Mouse (Mus musculus) forebrain, embryonic 16.5 days (tissue): Measurements from ENCODE around the gene Nxn. TPM values are rescaled to one million over a fixed set of nuclear protein-coding genes. Genes with fewer than 3 reads are reported as not detected.

Experiments
- ATAC-seq: fragments of 200-750 bp; cut with Nextera tagmentation; 2 replicates; pipeline ENCODE4 v1.8.0; 2017; ENCODE audit warnings: mild to moderate bottlenecking, moderate library complexity
- H3K27ac ChIP-seq: fragments of 300-500 bp; sonication (generic); 2 replicates; pipeline ENCODE4 v1.5.1; 2014; ENCODE audit warnings: low read length, control low read depth
- H3K27me3 ChIP-seq: fragments of 300-500 bp; sonication (generic); replicated peaks from 2 replicates; pipeline ENCODE4 v1.6.1; 2014; ENCODE audit warnings: low read length; ENCODE audit not compliant: control insufficient read depth, insufficient read depth
- H3K36me3 ChIP-seq: fragments of 300-500 bp; sonication (generic); 2 replicates; pipeline ENCODE4 v1.6.1; 2014; ENCODE audit not compliant: control insufficient read depth, insufficient read depth
- H3K4me1 ChIP-seq: fragments of 300-500 bp; sonication (generic); replicated peaks from 2 replicates; pipeline ENCODE4 v1.6.1; 2014; ENCODE audit warnings: low read length; ENCODE audit not compliant: control insufficient read depth, insufficient read depth
- H3K4me2 ChIP-seq: fragments of 300-500 bp; sonication (generic); 2 replicates; pipeline ENCODE4 v1.6.1; 2014; ENCODE audit warnings: mild to moderate bottlenecking, low read length, control low read depth
- H3K4me3 ChIP-seq: fragments of 300-500 bp; sonication (generic); replicated peaks from 2 replicates; pipeline ENCODE4 v1.5.1; 2014; ENCODE audit warnings: mild to moderate bottlenecking, low read length, control low read depth
- H3K9ac ChIP-seq: fragments of 300-500 bp; sonication (generic); replicated peaks from 2 replicates; pipeline ENCODE4 v1.6.1; 2014; ENCODE audit warnings: low read depth, low read length, control low read depth
- H3K9me3 ChIP-seq: fragments of 300-500 bp; sonication (generic); 2 replicates; pipeline ENCODE4 v1.6.1; 2016; ENCODE audit warnings: low read length; ENCODE audit not compliant: control insufficient read depth
- whole genome bisulfite sequencing: fragments of 180-500 bp; shearing (Covaris S2); extraction: QIAGEN DNeasy Blood & Tissue Kit; methylation state at CpG from one replicate; pipeline ENCODE4 v1.1.7; 2014; 5-methylcytosine and 5-hydroxymethylcytosine counted together
- polyA plus RNA-seq: library from polyadenylated mRNA; unstranded; fragments of >200 nt; fragmentation: Nextera tagmentation; extraction: Ambion mirVana; gene quantifications from 2 replicates; pipeline ENCODE4 v1.2.1, GENCODE M21; 2015

Nxn gene
- polyA plus RNA-seq, 1 experiment from 2014 or later: 14.5 TPM

GRCm38 (mm10) chr11:76334966-76335365, 64.0 kb downstream of the Nxn start:
- Histone ChIP-seq H3K27me3 (no peaks in the 10 kb centered on the region), H3K27ac (no peak overlapping the region), H3K36me3 (no peaks in the 10 kb centered on the region), H3K9me3 (no peaks in the 10 kb centered on the region), H3K9ac (no peak overlapping the region), H3K4me2 (no peak overlapping the region), H3K4me1 (peaks cover 18% of the 10 kb centered on the region), H3K4me3 (no peak overlapping the region)
- no peak for ATAC-seq
- WGBS: 8% methylated on average over 10 of the region's 10 CpGs

GRCm38 (mm10) chr11:76332240-76332639, 66.7 kb downstream of the Nxn start:
- 44% methylated on average over 5 of the region's 5 CpGs for WGBS
- H3K9me3 ChIP-seq: no peaks in the 10 kb centered on the region
- no peak for ATAC-seq

DNA sequence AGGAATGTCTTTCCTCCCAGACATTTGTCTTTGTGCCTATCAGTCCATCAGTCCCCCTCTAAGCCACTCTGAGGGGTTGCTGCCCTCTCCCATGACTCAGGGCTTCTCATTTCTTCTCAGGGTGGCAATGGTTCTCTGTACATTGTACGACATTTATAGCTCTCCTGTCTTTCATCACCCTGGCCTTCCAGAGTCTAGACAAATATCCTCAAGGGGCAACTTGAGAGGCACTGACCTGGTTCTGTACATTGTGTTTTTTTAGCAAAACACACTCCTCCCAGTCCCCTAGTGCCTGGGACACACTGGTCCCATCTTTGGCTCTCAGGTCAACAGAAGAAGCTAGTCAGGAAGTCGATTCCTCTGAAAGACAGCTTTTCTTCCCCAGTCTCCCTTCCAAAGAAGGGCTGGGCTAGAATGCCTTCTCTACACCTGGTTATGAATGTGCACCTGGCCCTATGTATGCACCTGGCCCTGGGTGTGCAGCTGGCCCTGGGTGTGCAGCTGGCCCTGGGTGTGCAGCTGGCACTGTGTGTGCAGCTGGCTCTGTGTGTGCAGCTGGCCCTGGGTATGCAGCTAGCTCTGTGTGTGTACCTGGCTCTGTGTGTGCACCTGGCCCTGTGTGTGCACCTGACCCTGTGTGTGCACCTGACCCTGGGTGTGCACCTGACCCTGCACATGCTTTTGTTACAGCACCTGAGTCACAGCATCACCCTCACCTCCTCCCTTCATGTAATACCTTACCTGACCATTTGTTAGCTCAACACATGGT, 70.2 kb downstream of the Nxn start:
- no peak for ATAC-seq
- WGBS: 81% methylated on average over 2 of the region's 2 CpGs

More at GRCm38 (mm10) chr11:76332240-76332639, 66.7 kb downstream of the Nxn start:
- no peak overlapping the region for H3K4me2 ChIP-seq
- no peaks in the 10 kb centered on the region for H3K36me3 ChIP-seq
- H3K9ac ChIP-seq: no peak overlapping the region
- no peak overlapping the region for H3K27ac ChIP-seq
- H3K4me3 ChIP-seq: no peak overlapping the region
- H3K4me1 ChIP-seq: peaks cover 11% of the 10 kb centered on the region
- no peaks in the 10 kb centered on the region for H3K27me3 ChIP-seq

DNA sequence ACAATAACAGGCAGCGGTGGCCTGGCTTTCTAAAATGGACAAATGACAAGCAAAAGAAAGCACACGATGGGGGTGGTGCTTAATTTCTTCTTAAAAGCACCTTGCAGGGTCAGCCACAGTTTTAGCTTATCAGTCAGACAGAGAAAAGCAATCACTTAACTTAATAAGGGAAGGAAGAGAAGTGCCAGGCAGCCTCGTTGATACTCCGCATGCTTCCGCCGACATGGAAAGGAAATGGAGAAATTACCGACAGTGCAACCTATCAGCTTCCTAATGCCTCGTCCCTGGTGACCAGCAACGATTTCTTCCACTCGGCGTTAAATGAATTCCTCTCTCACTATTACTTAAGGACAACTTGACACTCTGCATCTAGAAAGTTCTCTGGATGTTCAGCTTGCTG, 70.9 kb downstream of the Nxn start:
- no peaks in the 10 kb centered on the region for H3K36me3 ChIP-seq
- no peak overlapping the region for H3K4me3 ChIP-seq
- 47% methylated on average over 11 of the region's 11 CpGs for WGBS
- peaks cover 8% of the 10 kb centered on the region for H3K4me1 ChIP-seq
- no peak overlapping the region for H3K4me2 ChIP-seq
- no peaks in the 10 kb centered on the region for H3K27me3 ChIP-seq
- H3K9ac ChIP-seq: no peak overlapping the region
- H3K27ac ChIP-seq: no peak overlapping the region
- no peaks in the 10 kb centered on the region for H3K9me3 ChIP-seq
- no peak for ATAC-seq

More for the DNA sequence above, 70.2 kb downstream of the Nxn start:
- Histone ChIP-seq H3K27ac (no peak overlapping the region), H3K9ac (no peak overlapping the region), H3K4me3 (no peak overlapping the region), H3K36me3 (no peaks in the 10 kb centered on the region), H3K9me3 (no peaks in the 10 kb centered on the region), H3K4me2 (no peak overlapping the region), H3K27me3 (no peaks in the 10 kb centered on the region), H3K4me1 (peaks cover 8% of the 10 kb centered on the region)

DNA sequence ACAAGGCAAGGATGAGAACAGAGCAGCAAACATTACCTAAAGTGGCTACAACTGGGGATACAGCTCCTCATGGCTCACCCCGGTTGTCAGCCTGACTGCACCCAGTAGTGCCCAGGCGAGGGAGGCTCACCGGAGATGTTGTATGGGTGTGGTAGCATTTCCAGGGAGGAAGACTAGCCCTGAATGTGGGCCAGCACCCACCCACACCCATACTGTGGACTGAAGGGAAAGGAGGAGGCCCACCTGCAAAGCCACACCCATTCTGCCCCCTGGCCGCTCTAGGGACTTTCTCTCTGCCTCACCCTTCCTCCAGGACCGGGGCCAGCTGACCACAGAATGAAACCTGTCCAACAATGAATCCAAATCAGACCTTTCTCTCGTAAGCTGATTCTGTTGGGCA, 72.3 kb downstream of the Nxn start:
- Histone ChIP-seq H3K4me1 (peaks cover 4% of the 10 kb centered on the region), H3K9ac (no peak overlapping the region), H3K36me3 (no peaks in the 10 kb centered on the region), H3K4me2 (no peak overlapping the region), H3K27ac (no peak overlapping the region), H3K9me3 (no peaks in the 10 kb centered on the region), H3K4me3 (no peak overlapping the region), H3K27me3 (no peaks in the 10 kb centered on the region)
- no peak for ATAC-seq
- 85% methylated on average over 6 of the region's 6 CpGs for WGBS

DNA sequence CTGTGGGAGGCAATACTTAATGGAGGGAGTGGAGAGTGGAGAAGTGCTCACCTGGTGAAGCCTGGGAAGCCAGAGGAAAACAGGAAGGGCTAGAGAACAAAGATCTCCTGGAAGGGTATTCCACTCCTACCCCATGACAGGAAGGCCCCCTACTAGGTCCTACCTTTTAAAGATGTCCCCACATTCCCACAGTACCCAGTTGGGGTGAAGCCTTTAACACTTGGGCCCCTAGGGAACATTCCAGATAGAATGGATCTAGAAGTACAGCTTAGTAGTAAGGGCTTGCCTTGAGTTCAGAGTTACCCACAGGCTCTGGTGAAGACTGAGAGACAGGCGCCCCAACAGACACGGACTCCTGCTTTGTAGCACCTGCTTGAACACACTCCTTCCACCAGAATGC, 72.9 kb downstream of the Nxn start:
- H3K4me3 ChIP-seq: no peak overlapping the region
- WGBS: 69% methylated on average over 2 of the region's 2 CpGs
- peaks cover 4% of the 10 kb centered on the region for H3K4me1 ChIP-seq
- no peak overlapping the region for H3K9ac ChIP-seq
- no peaks in the 10 kb centered on the region for H3K36me3 ChIP-seq
- no peaks in the 10 kb centered on the region for H3K27me3 ChIP-seq
- no peak for ATAC-seq
- H3K9me3 ChIP-seq: no peaks in the 10 kb centered on the region
- H3K27ac ChIP-seq: no peak overlapping the region
- H3K4me2 ChIP-seq: no peak overlapping the region

GRCm38 (mm10) chr11:76324801-76325200, 74.1 kb downstream of the Nxn start:
- no peaks in the 10 kb centered on the region for H3K27me3 ChIP-seq
- ATAC-seq: no peak
- H3K36me3 ChIP-seq: no peaks in the 10 kb centered on the region
- H3K27ac ChIP-seq: no peak overlapping the region
- no peaks in the 10 kb centered on the region for H3K9me3 ChIP-seq
- no peak overlapping the region for H3K9ac ChIP-seq
- peaks cover 4% of the 10 kb centered on the region for H3K4me1 ChIP-seq
- WGBS: 33% methylated on average over 9 of the region's 9 CpGs
- H3K4me3 ChIP-seq: no peak overlapping the region
- H3K4me2 ChIP-seq: no peak overlapping the region

GRCm38 (mm10) chr11:76324207-76324606, 74.7 kb downstream of the Nxn start:
- Histone ChIP-seq H3K4me3 (no peak overlapping the region), H3K27me3 (no peaks in the 10 kb centered on the region), H3K4me1 (peaks cover 4% of the 10 kb centered on the region), H3K27ac (no peak overlapping the region), H3K4me2 (no peak overlapping the region), H3K9me3 (no peaks in the 10 kb centered on the region), H3K36me3 (no peaks in the 10 kb centered on the region), H3K9ac (no peak overlapping the region)
- WGBS: 19% methylated on average over 9 of the region's 9 CpGs
- no peak for ATAC-seq

DNA sequence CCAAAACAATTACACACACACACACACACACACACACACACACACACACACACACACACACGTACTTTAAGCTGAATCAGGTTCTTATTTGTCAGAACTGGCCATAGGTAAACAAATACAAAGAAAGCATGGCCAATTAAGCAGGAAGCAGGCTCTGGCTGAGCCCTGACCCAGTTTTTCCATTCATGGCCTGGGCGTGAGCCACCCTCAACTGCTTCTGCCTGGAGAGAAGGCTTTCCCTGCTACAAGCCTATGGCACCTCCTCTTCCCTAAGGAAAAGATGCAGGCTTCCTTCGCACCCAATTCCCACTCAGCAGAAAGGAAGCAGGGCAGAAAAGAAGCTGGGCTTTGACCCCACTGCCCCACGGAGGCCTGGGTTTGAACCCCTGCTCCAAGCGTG, 76.0 kb downstream of the Nxn start:
- H3K27ac ChIP-seq: no peak overlapping the region
- ATAC-seq: no peak
- H3K4me2 ChIP-seq: no peak overlapping the region
- no peaks in the 10 kb centered on the region for H3K27me3 ChIP-seq
- no peaks in the 10 kb centered on the region for H3K36me3 ChIP-seq
- H3K9ac ChIP-seq: no peak overlapping the region
- WGBS: 68% methylated on average over 5 of the region's 5 CpGs
- peaks cover 4% of the 10 kb centered on the region for H3K4me1 ChIP-seq
- no peaks in the 10 kb centered on the region for H3K9me3 ChIP-seq
- H3K4me3 ChIP-seq: no peak overlapping the region

DNA sequence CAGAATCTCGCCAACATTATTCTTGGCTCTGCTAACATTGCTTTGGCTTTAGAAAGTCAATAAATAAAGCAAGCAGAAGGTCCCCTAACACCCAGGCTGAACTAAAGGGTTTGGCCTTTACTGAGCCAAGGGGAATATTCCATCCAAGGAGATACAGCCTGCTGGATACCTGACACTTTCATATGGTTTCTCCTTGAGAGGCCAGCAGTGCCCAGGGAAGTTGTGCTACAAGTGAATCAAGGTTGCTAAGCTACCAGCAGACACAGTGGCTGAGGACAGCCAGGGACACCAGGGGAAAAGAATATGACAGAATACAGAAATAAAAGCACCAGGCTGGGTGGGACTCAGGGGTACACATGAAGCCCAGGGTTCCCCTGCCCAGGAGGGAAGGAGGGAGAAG, 76.9 kb downstream of the Nxn start:
- H3K4me3 ChIP-seq: no peak overlapping the region
- WGBS: 83% methylated on average over 1 of the region's 1 CpGs
- H3K36me3 ChIP-seq: no peaks in the 10 kb centered on the region
- H3K27me3 ChIP-seq: no peaks in the 10 kb centered on the region
- no peak overlapping the region for H3K27ac ChIP-seq
- peaks cover 4% of the 10 kb centered on the region; the same call in 1 of the 2 replicates for H3K4me1 ChIP-seq
- ATAC-seq: no peak
- H3K9ac ChIP-seq: no peak overlapping the region
- no peak overlapping the region for H3K4me2 ChIP-seq
- H3K9me3 ChIP-seq: no peaks in the 10 kb centered on the region
